Mouse (Mus musculus): ENCODE data around the gene Noto.
A peak's percentile ranks its signal among the peaks of the same experiment; 100 is the strongest.

Noto gene

DNA sequence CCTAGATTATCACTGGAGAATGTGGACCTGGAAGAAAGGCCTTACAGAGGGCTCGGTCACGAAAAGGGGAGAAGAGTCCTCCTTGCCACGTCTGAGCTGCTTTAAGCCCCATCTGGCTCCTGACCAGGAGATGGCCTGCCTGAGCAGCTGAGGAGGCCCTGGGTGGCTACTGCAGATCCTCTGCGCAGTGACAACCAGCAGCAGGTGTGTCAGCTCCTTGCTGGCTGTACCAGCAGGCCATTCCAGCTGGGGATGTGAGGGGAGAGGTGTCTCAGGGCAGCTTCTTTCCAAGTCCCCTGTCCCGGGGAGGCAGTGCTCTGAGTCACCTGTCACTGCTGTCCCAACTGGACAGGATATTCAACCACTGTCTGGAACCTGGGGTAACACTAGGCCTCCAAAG, 48.9 kb downstream of the Noto start:
- no peak for DNase-seq (ENCODE audit: low read depth in 2 of 2, low spot score in 2 of 2)

DNA sequence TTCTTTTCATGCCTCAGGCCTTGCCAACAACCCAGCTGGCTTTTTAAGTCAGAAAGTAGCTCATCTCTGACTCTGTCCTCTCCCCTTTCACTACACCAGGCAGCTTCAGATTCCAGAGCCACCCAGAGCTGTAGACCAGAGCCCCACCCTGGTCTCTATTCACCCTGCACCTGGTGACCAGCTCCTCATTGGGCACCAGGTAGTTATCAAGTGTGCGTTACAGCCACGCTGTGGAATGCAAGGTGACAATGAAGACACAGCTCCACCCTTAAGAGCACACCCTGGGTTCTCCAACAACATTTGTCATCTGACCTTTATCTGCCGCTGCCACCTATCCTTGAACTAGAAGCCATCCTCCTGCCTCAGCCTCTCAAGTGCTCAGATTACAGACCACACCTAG, 51.9 kb downstream of the Noto start:
- DNase-seq (ENCODE audit: low read depth in 2 of 2, low spot score in 2 of 2), result no peak

DNA sequence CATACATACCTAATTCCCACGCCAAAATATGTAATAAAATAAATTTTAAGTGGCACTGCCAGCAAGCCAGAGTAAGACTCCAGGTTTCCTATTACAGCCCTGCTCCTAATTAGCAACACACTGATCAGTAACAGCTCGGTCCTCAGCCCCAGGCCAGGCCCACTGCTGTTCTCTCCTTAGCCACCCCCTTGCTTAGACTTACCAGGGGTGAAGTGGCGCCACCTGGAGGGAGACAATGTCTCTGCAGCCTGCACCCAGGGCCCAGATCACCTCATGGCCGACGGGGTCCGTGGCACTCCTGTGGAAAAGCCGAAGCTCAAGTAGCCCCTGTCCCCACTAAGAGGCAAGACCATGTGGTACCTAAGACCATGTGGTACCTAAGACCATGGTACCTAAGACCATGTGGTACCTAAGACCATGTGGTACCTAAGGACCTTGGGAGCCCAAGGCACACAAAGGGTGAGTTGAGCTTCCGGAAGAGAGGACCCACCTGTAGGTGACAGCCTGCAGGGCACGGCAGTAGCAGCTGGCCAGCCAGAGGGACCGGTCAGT, 53.8 kb downstream of the Noto start:
- DNase-seq (ENCODE audit: low read depth in 2 of 2, low spot score in 2 of 2), result peak; percentile 18 to 34

DNA sequence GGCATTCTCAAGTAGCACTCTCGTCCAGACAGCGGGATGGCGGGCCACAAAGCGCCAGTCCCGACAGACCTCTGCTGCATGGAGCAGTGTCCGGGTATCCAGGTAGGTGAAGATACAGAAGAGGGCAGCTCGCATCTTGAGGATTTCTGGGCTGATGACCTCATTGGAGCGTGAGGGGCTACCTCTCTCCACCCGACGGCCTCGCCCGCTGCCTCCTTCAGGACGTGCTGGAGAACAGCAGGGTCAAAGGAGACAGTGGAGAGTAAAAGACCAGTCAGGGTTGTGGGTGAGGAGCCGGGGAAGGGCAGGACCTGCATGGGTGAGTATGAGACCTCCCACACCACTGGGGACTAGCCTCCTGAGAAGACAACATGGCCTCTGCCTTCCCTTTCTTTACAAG, 54.7 kb downstream of the Noto start:
- DNase-seq (ENCODE audit: low read depth in 2 of 2, low spot score in 2 of 2), result no peak
